Mouse (Mus musculus) CD8-positive naive resting alpha-beta T cell, adult 2 months (primary cell): ENCODE data around the gene Fbxo31.
"Not testable (repeated sequence)": the region's sequence is repeated elsewhere in the genome, so short reads cannot be mapped to it uniquely, and the experiment has no call there.

Source experiments
- DNase-seq, 2 experiments: peaks; one replicate each; pipeline ENCODE4 v3.0.0; 2022; ENCODE audit warnings: low read depth in 2 of 2, low spot score in 2 of 2

Fbxo31 gene

GRCm38 (mm10) chr8:121578676-121579451 lies at the start of gene Fbxo31:
Gene Fbxo31 (minus strand): TSS chr8:121578806.
- DNase-seq = peak; percentile 90 to 93

GRCm38 (mm10) chr8:121623043-121623442 lies 44.4 kb upstream of the Fbxo31 start:
- DNase-seq = no peak

DNA sequence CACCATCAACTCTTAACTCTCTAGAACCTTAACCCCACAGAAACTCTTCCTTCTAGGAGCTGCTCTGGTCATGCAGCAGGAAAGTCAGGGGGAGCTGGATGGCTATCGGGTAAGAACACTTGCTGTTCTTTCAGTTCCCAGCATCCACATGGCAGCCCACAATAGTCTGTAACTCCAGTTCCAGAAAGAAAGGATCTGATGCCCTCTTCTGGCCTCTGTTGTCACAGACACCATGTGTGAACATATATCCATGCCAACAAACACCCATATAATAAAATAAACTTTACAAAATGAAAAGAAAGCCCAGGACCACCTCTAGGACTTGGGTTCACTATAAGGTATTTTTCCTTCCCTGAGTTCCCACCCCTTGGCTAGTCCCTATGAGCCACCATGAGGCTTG lies 43.3 kb upstream of the Fbxo31 start:
- no peak for DNase-seq

DNA sequence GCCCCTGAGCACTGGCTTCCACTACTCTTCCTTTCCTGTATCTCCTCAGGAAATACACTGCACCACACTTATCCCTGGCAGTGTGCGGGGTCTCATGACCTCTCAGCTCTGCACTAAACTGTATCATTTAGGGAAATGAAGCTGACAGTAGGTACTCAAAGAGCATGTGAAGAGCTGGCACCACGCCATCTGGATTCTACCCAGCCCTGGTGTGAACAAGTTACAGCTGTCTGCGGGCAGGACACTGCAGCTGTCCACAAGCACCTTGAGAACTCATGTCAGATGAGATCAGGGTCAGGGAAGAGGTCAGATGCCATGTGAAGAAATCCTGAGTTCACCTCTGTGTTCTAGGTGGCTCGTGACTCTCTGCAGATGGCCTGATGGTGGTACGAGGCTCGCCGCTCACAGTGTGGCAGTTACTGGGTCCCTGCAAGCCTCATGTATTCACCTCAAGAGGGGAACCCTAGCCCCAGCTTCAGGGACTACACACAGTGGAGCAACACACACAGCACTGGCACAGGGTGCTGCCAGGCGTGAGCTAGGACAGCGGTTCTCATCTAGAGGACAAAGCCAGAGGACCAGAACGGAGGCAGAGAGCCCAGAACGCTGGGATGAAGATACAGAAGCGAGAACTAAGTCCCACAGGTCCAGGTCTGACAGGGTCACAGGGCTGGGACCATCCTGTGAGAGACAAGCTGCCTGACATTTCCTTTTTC lies 42.4 kb upstream of the Fbxo31 start:
- no peak for DNase-seq

DNA sequence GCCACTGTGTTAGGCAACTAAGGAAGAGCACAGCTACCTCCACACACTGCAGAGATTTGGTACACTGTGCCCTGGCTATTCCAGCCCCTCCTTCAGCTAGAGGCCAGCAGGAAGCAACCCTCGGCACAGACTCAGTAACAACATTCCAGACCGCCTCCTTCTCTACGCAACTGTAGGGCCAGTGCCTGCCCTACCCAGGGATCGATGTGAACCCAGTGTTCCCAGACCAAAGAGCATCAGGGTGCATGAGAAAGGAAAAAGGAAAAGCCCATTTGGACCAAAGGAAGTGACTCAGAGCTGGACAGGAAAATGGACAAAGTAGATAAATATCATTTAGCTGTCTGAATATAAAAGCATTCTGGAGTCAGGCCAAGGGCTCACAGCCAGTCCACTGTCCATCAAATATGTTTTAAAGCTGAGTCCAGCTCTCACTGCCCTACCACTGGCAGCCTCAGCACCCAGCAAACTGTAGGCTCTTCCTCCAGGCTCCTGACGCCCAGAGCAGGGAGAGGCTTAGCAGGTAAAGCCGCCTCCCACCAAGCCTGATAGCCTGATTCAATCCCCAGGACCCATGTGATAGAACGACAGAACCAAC lies 40.9 kb upstream of the Fbxo31 start:
- no peak for DNase-seq

GRCm38 (mm10) chr8:121613419-121613818 lies 34.8 kb upstream of the Fbxo31 start:
- no peak for DNase-seq

GRCm38 (mm10) chr8:121609916-121610315 lies 31.3 kb upstream of the Fbxo31 start:
- DNase-seq = no peak

DNA sequence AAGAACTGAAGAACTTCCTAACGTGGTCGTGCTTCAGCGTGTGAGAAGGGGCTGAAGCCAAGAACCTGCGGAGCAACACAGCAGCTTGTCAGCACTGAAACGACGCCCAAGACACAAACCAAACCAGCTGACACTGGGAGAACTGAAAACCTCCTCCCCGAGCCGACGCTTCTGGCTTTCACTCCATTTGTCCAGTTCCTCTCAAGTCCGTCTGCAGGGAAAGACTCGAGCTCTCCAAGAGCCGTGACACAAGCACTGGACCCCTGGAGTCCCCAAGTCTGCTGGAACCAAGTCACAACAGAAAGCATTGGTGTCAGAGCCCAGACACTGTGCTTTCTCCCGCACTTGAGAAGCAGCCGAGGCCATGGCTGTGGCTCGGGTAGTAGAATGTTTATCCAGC lies 30.6 kb upstream of the Fbxo31 start:
- no peak for DNase-seq

- no peak for DNase-seq
Observed at GRCm38 (mm10) chr8:121607661-121608060, 29.1 kb upstream of the Fbxo31 start.

DNA sequence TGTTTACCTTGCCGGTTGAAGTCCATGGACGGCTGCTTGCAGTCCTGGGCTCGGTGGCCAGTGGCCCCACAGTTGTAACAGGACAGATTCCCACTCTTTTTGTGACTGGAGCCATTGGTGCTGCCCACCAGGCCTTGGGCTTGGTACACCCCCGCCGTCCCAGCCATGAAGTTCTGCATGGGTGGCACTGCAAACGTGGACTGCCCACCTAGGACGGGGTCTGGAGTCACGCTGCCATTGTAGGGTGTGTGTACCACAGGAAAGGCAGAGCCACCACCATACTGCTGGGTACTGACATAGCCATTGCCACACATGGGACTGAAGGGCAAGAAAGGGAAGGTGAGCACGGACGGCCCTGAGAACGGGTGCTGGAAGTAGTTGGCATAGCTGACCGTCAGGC lies 25.2 kb upstream of the Fbxo31 start:
- no peak for DNase-seq

GRCm38 (mm10) chr8:121602860-121603259 lies 24.3 kb upstream of the Fbxo31 start:
- DNase-seq = peak in 1 of 2 experiments; percentile 61

DNA sequence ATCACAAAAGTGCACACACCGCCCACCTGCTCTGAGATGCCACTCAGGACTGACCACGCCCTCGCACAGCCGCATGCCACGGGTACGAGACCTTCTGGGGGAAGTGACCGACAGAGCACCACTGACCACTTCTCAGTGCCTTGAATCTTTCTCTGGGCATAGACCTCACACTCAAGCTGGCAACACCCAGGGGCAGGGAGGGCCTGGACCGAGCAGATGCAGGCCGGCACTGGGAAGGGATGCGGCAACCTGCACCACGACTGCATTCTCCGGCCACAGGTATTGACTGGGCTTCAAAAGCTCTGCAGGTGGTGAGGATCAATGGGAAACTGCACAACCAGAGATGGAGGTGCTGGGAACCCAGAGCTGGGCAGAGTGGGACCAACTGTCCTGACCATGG lies 23.8 kb upstream of the Fbxo31 start:
- DNase-seq = no peak

DNA sequence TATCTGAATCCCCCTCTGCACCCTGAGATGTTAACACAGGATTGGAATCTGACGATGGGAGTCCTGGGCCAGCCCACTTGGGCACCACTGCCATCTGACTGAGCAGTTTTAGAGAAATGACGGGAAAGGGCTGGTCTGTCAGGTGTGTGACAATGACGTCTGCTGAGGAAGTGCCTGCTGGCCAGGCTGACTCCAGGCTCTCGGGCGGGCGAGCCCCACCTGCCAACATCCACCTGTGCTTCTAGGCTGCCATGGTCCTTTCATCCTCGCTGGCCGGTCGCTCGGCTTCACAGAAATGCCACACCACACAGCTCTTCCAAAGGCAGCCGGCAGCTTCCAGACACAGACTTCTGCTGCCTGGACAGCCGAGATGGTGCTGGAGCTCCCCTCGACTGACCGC lies 21.2 kb upstream of the Fbxo31 start:
- DNase-seq = no peak

DNA sequence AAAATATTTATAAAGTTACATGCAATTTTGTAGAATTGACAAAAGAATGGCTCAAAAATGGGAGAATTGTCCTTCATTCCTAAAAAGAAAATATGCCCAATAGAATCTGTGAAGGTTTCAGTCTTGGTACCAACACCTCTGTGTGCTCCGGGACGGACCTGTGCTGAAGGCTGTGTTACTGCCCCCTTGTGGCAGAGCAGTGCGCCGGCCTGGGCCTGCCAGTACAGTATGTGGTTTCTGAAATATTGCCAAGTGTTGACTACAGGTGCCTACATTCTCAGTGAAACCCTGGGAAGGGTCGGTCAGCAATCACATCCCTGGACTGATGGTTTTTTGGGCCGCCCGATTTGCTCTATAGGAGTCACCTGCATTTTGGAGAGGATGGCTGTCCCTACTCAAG lies 20.3 kb upstream of the Fbxo31 start:
- DNase-seq = peak; percentile 81 to 83

GRCm38 (mm10) chr8:121598190-121598589 lies 19.6 kb upstream of the Fbxo31 start:
- no peak for DNase-seq

DNA sequence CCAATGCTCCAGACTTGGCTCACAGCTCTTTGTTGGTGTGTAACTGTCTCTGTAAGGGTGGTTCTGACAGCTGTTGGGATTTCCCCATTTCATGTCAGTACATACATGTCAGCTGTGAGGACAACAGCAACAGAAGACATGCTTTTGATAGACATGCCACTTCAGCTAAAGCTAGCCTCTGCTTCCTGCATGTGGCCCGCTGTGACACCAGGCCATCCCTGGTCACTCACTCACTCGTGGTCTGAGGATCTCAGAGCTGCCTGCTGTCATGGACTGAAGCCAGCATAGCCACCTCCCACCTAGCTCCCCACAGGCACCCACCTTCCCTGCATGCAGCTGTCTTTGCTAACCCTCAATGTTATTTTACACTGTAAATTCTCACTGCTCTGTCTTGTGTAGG lies 18.9 kb upstream of the Fbxo31 start:
- not testable (repeated sequence) for DNase-seq

DNA sequence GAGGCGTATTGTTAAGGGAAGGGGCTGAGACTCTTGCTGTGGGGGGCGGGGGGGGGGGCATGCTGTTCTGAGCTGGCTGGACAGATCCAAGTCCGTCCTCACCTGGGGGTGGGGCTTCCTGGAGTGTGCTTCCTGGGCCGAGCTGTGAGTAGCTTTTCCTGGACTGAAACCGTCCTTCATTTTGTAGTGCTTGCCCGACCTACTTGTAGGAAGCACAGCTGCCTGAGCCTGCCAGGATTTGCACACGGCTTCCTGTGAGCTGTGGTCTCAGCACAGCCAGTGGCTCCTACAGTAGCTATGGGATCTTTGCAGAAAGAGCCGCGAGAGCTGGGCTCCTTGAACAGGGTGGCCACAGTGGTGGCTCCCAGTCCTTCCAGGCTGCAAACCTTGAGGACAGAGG lies 15.4 kb upstream of the Fbxo31 start:
- no peak for DNase-seq

GRCm38 (mm10) chr8:121593293-121593692 lies 14.7 kb upstream of the Fbxo31 start:
- DNase-seq = no peak

DNA sequence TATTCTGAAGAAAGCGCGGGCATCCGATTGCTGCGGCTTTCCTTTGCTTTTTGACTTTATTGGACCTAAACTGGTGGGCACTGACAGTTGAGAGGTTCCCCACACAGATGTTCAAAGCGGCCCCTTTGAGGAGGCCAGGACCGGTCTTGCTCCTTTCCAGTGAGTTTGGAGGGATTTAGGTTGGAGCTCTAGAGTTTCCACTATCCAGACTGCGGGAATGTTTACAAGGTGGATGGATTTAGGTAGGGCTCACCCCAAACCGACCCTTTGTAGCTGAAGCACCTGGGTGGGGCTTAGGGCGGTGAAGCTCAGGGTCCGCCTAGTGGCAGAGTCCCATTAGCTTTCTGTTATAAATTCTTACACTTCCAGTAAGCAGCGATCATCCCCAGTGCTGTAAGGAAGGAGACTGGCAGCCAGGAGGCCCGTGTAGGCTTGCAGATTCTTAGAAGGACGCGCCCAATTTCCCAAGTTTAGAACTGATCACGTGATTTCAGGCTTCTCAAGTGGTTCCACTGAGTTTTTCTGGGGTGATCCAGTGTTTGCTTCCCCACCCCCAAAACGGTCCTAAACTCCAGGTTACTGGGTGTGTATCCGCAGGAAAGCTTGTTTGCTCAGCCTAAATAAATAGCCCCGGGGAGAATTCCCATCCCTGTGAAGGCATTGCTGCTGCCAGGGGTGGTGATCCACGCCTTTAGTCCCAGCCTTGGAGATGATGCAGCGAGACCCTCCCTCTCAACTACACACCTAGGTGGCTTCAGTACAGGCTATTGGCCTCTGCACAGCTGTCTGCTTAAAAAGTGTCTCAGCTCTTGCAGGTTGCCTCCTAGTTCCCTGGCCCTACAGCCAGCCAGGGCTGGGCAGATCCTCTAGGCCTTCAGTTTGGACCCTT lies 12.8 kb upstream of the Fbxo31 start:
- DNase-seq = peak; percentile 48 to 61

DNA sequence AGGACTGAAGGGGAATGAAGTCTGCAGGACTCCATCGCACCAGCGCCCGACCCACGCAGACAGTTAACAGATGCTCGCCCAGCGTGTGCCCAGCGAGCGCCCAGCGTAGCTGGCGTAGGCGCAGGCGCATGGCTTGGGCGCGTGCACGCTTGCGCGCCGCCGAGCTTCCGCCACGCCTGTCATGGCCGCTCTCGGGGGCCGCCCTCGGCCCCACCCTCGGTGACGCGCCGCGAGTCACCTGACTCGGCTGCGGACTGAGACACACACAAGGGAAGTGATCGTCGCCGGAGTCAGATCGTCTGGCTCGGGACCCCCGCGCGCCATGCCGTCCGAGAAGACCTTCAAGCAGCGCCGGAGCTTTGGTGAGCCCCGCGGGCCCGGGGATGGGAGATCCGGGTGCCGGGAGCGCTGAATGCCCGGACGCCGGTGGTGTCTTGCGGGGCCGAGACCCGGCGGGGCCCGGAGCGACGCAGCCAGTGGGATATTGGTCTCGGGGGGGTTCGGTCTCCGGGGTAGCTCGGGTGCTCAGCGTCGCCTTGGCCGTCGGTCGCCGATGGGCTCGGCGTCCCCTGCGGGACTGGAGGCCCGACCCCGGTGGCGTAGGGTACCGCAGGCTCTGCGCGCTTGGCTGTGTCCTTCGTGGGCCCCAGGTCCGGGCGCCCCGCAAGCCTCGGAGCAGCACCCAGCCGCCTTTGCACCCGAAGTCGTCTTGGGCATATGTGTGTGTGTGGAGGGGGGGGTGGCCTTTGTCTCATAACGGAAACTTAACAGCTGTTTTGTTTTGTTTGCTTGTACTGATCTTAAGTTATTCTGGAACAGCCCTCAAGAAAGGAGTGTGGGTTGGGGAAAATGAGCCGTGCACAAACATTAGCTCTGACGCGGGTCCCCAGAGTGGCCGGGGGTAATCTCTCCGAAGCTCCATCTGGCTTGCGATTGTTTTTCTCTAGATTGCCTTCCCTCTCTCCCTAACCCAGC lies 11.9 kb upstream of the Fbxo31 start, which contains the start of gene Map1lc3b:
Gene Map1lc3b, plus strand, starts transcription at position 159 of the 975 bp plus-strand sequence.
- DNase-seq = peak; percentile 96 to 97
